Mouse (Mus musculus) frontal cortex, postnatal 10 days (tissue): ENCODE data around the gene Gm37240.
"Not testable (repeated sequence)": the region's sequence is repeated elsewhere in the genome, so short reads cannot be mapped to it uniquely, and the experiment has no call there.

Experiments used
- DNase-seq, 2 experiments: peaks; one replicate each; pipeline ENCODE4 v3.0.0; 2022; ENCODE audit warnings: low spot score in 2 of 2, mixed read lengths in 1 of 2

Gm37240 gene

GRCm38 (mm10) chr3:84678891-84679290 lies 1208.4 kb downstream of the Gm37240 start:
- DNase-seq = no peak

- DNase-seq = no peak
Measured at GRCm38 (mm10) chr3:84675710-84676109, 1211.6 kb downstream of the Gm37240 start.

GRCm38 (mm10) chr3:84673552-84673951 lies 1213.8 kb downstream of the Gm37240 start:
- DNase-seq = no peak

GRCm38 (mm10) chr3:84672136-84672535 lies 1215.2 kb downstream of the Gm37240 start:
- no peak for DNase-seq

GRCm38 (mm10) chr3:84668957-84669356 lies 1218.4 kb downstream of the Gm37240 start:
- DNase-seq = no peak

GRCm38 (mm10) chr3:84665255-84666073 lies 1221.9 kb downstream of the Gm37240 start:
- DNase-seq = no peak

GRCm38 (mm10) chr3:84664686-84665085 lies 1222.6 kb downstream of the Gm37240 start:
- DNase-seq = no peak

- DNase-seq = no peak
Measured at GRCm38 (mm10) chr3:84663858-84664257, 1223.5 kb downstream of the Gm37240 start.

- DNase-seq = no peak
Measured at GRCm38 (mm10) chr3:84663079-84663478, 1224.2 kb downstream of the Gm37240 start.

GRCm38 (mm10) chr3:84660380-84660779 lies 1226.9 kb downstream of the Gm37240 start:
- DNase-seq = no peak

GRCm38 (mm10) chr3:84658872-84659271 lies 1228.4 kb downstream of the Gm37240 start:
- DNase-seq = no peak

GRCm38 (mm10) chr3:84658017-84658416 lies 1229.3 kb downstream of the Gm37240 start:
- DNase-seq = no peak

- DNase-seq = no peak
Measured at GRCm38 (mm10) chr3:84657240-84657639, 1230.1 kb downstream of the Gm37240 start.

GRCm38 (mm10) chr3:84655785-84656150 lies 1231.5 kb downstream of the Gm37240 start:
- not testable (repeated sequence) for DNase-seq

GRCm38 (mm10) chr3:84654900-84655784 lies 1232.2 kb downstream of the Gm37240 start:
- DNase-seq = no peak

GRCm38 (mm10) chr3:84654246-84654826 lies 1233.0 kb downstream of the Gm37240 start:
- no peak for DNase-seq

GRCm38 (mm10) chr3:84653557-84654245 lies 1233.6 kb downstream of the Gm37240 start:
- no peak for DNase-seq

- no peak for DNase-seq
Measured at GRCm38 (mm10) chr3:84652643-84653556, 1234.4 kb downstream of the Gm37240 start.

GRCm38 (mm10) chr3:84649578-84650327 lies 1237.6 kb downstream of the Gm37240 start:
- DNase-seq = no peak

GRCm38 (mm10) chr3:84648069-84648468 lies 1239.2 kb downstream of the Gm37240 start:
- DNase-seq = not testable (repeated sequence)
